Mouse (Mus musculus): ENCODE measurements around the gene Rsph10b.

Gene Rsph10b

GRCm38 (mm10) chr5:143993260-143993659, 60.4 kb downstream of the Rsph10b start:
- DNase-seq (ENCODE audit: low read depth), result no peak

GRCm38 (mm10) chr5:143993849-143994248, 61.0 kb downstream of the Rsph10b start:
- DNase-seq (ENCODE audit: low read depth), result no peak

- DNase-seq (ENCODE audit: low read depth), result no peak
Measured at GRCm38 (mm10) chr5:143994632-143995365, 62.0 kb downstream of the Rsph10b start.

GRCm38 (mm10) chr5:143999409-143999808, 66.6 kb downstream of the Rsph10b start:
- DNase-seq (ENCODE audit: low read depth), result no peak

- no peak for DNase-seq (ENCODE audit: low read depth)
Measured at GRCm38 (mm10) chr5:144002461-144003192, 69.8 kb downstream of the Rsph10b start.

GRCm38 (mm10) chr5:144013366-144014134, 80.7 kb downstream of the Rsph10b start:
- DNase-seq (ENCODE audit: low read depth), result peak; percentile 22

GRCm38 (mm10) chr5:144014551-144015311, 81.9 kb downstream of the Rsph10b start, which contains the start of gene Ccz1:
Gene Ccz1, minus strand, starts transcription at chr5:144014877.
- DNase-seq (ENCODE audit: low read depth), result peak; percentile 78

- DNase-seq (ENCODE audit: low read depth), result no peak
Measured at GRCm38 (mm10) chr5:144015312-144015650, 82.4 kb downstream of the Rsph10b start.

- no peak for DNase-seq (ENCODE audit: low read depth)
Measured at GRCm38 (mm10) chr5:144015845-144016244, 83.0 kb downstream of the Rsph10b start.

- no peak for DNase-seq (ENCODE audit: low read depth)
Measured at GRCm38 (mm10) chr5:144026620-144027263, 93.9 kb downstream of the Rsph10b start, which contains the start of gene Ocm. Gene Ocm, minus strand, starts transcription at chr5:144026670.

- DNase-seq (ENCODE audit: low read depth), result no peak
Measured at GRCm38 (mm10) chr5:144032491-144032890, 99.7 kb downstream of the Rsph10b start.

GRCm38 (mm10) chr5:144034567-144034966, 101.7 kb downstream of the Rsph10b start:
- no peak for DNase-seq (ENCODE audit: low read depth)
